Mouse (Mus musculus) left cerebral cortex, adult 11 months (tissue): ENCODE measurements around the gene Mthfsd.

Experiments
- DNase-seq: peaks from one replicate; pipeline ENCODE4 v3.0.0; 2022; ENCODE audit warnings: low spot score

Gene Mthfsd

DNA sequence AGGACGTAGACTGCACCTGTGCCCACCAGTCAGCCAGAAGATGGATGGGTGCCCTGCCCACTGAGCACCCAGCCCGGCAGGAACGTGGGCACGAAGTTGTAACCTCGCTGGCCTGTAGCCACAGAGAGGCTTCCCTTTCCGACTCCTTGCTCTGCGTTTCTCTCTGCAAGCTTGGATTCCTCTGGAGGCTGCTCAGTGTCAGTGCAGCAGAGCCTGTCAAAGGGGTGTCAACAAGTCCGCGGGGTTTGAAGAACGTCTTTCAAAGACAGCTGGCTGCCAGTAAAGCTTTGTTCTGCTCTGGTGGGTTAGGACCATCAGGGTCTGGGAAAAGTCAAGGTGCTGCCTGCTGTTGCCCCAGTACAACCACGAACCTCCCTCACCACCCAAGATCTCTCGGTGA lies 36.7 kb downstream of the Mthfsd start:
- no peak for DNase-seq

DNA sequence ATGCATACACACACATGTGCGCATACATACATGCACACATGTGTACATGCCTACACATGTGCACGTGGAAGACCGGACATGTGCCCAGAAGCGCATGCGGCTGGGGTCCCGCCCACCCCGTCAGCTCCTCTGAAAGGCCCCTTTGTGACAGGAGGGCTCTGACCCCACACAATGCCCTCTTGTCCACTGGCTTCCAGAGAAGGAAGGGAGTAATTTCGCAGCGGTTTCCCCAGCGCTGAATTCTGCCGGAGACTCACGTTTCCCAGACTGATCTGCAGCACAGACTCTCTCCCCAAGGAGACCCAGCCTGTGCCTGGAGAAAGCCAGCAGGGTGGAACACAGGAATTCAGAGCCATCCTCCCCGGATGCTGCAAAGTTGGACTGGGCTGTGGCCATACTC lies 44.5 kb downstream of the Mthfsd start:
- DNase-seq: no peak

DNA sequence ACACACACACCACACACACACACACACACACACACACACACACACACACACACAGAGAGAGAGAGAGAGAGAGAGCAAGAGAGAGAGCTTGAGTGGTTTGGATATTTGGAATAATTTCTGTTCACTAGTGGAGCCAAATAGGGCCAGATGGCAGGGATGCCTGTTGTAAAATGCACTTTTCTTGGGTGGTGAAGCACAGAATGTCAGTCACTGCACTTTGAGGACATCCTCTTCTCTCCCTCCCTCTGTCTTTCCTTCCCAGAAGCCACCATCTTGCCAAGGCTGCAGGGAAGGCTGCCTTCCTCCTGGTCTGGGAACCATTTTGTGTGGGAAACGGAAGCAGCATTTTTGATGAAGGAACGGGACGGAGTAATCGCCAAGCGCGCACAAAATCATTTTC lies 45.7 kb downstream of the Mthfsd start:
- DNase-seq: no peak

DNA sequence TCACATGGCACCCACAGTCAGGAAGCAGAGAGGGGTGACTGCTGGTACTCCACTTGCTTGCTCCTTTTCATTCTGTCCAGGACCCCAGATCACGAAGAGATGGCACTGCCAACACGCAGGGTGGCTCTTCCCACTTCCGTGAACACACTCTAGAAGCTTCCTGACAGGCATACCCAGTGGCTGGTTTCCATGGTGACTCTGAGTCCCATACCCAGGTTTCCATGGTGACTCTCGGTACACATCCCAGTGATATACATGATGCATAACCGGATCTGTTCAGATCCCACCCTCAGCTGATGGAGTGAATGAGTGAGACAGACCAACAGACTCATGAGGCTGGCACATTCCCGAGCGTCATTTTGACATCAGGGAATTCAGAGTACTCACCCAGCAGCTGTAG lies 49.1 kb downstream of the Mthfsd start:
- no peak for DNase-seq

DNA sequence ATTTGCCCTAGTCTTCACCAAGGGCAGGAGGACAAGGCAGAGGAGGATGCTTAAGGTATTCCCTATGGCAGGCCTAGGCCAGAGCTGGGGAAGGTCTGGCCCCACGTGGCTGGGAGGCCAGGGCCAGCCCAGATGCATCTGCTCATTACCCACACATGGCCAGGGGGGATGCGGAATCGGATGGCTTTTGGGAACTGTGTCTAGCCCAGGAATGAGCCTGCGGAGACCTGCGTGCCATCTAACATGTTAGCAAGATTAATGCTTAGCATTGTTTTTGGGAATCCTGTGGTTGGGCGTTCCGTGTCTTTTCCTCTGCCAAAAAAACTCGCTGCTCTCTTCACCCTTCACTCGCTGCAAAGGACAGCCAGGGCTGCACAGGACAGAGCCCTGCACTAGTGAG lies 50.1 kb downstream of the Mthfsd start:
- DNase-seq: no peak

DNA sequence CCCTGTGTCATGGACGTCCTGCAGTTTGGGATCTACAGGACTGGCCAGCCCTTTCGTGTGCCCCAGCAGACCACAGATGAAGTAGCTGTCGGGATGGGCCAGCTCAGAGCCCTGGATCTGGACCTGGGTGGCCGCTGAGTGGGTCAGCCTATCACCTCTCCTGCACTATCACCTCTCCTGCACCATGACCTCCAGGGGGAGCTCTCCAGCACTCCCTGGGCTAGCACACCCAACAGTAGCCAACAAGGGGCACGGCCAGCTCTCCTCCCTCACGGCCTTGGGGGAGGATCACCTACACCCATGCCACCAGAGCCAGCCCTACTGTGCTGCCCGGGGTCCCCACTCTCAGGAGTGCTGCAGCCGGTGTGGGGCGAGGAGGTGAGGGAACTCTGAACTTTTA lies 60.8 kb downstream of the Mthfsd start:
- no peak for DNase-seq

DNA sequence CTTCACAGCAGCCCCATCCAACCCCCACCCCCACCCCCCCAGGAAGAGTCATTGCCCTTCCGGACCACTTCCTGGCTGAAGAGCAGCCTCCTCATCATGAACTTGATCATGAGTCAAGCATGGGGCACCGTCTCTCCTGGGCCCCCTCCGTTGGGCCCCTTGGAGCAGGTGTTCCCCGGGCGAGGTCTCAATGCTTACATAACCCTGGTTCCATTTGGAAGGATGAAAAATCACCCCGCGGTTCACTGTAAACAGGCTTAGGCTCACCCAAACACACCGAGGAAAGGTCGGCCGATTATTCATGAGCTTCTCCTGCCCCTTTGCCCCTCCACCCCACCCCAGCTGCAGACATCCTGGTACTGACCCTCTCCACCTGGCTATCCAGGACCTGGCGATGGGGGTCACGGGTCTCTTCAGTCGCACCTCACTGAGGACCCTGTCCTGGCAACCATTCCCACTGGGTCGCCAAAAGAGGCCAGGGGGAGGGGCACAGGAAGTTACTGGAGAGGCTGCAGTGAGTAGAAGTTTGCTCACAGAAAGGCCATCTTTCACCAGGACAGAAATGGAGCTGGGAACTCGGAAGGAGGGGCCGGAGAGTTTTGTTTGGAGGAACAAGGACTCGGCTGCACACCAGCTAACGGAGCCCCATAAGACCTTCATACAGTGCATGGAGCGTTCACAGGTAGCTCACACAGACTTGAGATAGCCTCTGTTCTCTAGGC lies 64.3 kb downstream of the Mthfsd start:
- no peak for DNase-seq
